ENCODE assay signal across 8 mouse cellular contexts in genomic region chr2:167689501-167690218, GRCm38 (mm10). TPM values are rescaled to one million over a fixed set of nuclear protein-coding genes. Genes with fewer than 3 reads are reported as not detected.
A peak's percentile ranks its signal among the peaks of the same experiment; 100 is the strongest.
DNase-seq lines count a peak whose midpoint lies in the region; ATAC-seq lines count a peak whose summit lies in the region.

Gene Tmem189 (minus strand): TSS chr2:167689822.

- DNase-seq in CD4-positive, CD25-positive, alpha-beta regulatory T cell, adult 2 months (ENCODE audit: low read depth, low spot score), result peak; percentile 85
- peak; percentile 59 for DNase-seq in adrenal gland, postnatal 25 days
- peak; percentile 68 for DNase-seq in kidney, postnatal 14 days
- DNase-seq in liver, embryonic 13.5 days, result peak; percentile 49
- DNase-seq in naive thymus-derived CD4-positive, alpha-beta T cell, adult 2 months (ENCODE audit: low read depth), result peak; percentile 85

- peaks cover 58% of the 10 kb centered on the region for H3K27me3 ChIP-seq in erythroblast, embryonic 14.5 days (ENCODE audit: control insufficient read depth)
- H3K27me3 ChIP-seq in heart, embryonic 12.5 days (replicated peaks), result peaks cover 21% of the 10 kb centered on the region
- peaks cover 48% of the 10 kb centered on the region for H3K27me3 ChIP-seq in liver, embryonic 13.5 days
- 0 out of 2 replicates have a peak, but pooled peaks cover 2% of the 10 kb centered on the region for H3K27me3 ChIP-seq in stomach, embryonic 15.5 days (replicated peaks)

- no peak for ATAC-seq in heart, embryonic 12.5 days (ENCODE audit: insufficient number of reproducible peaks, low FRiP score)
- peak; percentile 2; the same call in 1 of the 2 replicates for ATAC-seq in liver, embryonic 13.5 days (ENCODE audit: low read depth)
- no peak for ATAC-seq in stomach, embryonic 15.5 days (ENCODE audit: insufficient read depth, low FRiP score, low read depth)

- WGBS in heart, embryonic 12.5 days, result under 1% methylated on average over 99 of the region's 99 CpGs
- under 1% methylated on average over 67 of the region's 99 CpGs for WGBS in liver, embryonic 13.5 days (ENCODE audit: insufficient replicate concordance)
- under 1% methylated on average over 92 of the region's 99 CpGs for WGBS in stomach, embryonic 15.5 days

- peak within 1 kb of the TSS; percentile 81 for H3K9ac ChIP-seq in heart, embryonic 12.5 days
- peak within 1 kb of the TSS; percentile 77 for H3K9ac ChIP-seq in liver, embryonic 13.5 days
- H3K9ac ChIP-seq in stomach, embryonic 15.5 days, result peak within 1 kb of the TSS; percentile 50

- H3K4me3 ChIP-seq in erythroblast, embryonic 14.5 days (replicated peaks), result peak within 1 kb of the TSS; percentile 75
- H3K4me3 ChIP-seq in heart, embryonic 12.5 days, result peak within 1 kb of the TSS; percentile 81
- H3K4me3 ChIP-seq in liver, embryonic 13.5 days (replicated peaks), result peak within 1 kb of the TSS; percentile 73
- H3K4me3 ChIP-seq in stomach, embryonic 15.5 days (replicated peaks), result peak within 1 kb of the TSS; percentile 68

- no peaks in the 10 kb centered on the region for H3K9me3 ChIP-seq in erythroblast, embryonic 14.5 days (ENCODE audit: control insufficient read depth, low read length)
- H3K9me3 ChIP-seq in heart, embryonic 12.5 days (replicated peaks), result no peaks in the 10 kb centered on the region
- H3K9me3 ChIP-seq in liver, embryonic 13.5 days (replicated peaks), result no peaks in the 10 kb centered on the region
- H3K9me3 ChIP-seq in stomach, embryonic 15.5 days, result no peaks in the 10 kb centered on the region

- peak within 1 kb of the TSS; percentile 99 for H3K4me2 ChIP-seq in heart, embryonic 12.5 days
- H3K4me2 ChIP-seq in liver, embryonic 13.5 days, result peak within 1 kb of the TSS; percentile 92
- peak within 1 kb of the TSS; percentile 89 for H3K4me2 ChIP-seq in stomach, embryonic 15.5 days

- H3K4me1 ChIP-seq in erythroblast, embryonic 14.5 days (ENCODE audit: control insufficient read depth), result peaks cover 44% of the 10 kb centered on the region
- H3K4me1 ChIP-seq in heart, embryonic 12.5 days (replicated peaks), result peaks cover 31% of the 10 kb centered on the region
- peaks cover 60% of the 10 kb centered on the region for H3K4me1 ChIP-seq in liver, embryonic 13.5 days (replicated peaks)
- H3K4me1 ChIP-seq in stomach, embryonic 15.5 days, result peaks cover 24% of the 10 kb centered on the region

- H3K27ac ChIP-seq in heart, embryonic 12.5 days (ENCODE audit: poor library complexity, severe bottlenecking), result peak within 1 kb of the TSS; percentile 64
- peak within 1 kb of the TSS; percentile 80 for H3K27ac ChIP-seq in liver, embryonic 13.5 days
- peak within 1 kb of the TSS; percentile 85 for H3K27ac ChIP-seq in stomach, embryonic 15.5 days

- H3K36me3 ChIP-seq in erythroblast, embryonic 14.5 days (ENCODE audit: control insufficient read depth), result peaks cover 8% of the 10 kb centered on the region
- no peaks in the 10 kb centered on the region for H3K36me3 ChIP-seq in heart, embryonic 12.5 days
- no peaks in the 10 kb centered on the region for H3K36me3 ChIP-seq in liver, embryonic 13.5 days
- no peaks in the 10 kb centered on the region for H3K36me3 ChIP-seq in stomach, embryonic 15.5 days

RNA-seq across cellular contexts. Expression of gene Tmem189, which starts in this region (rescaled TPM):
- total RNA-seq in adrenal gland, postnatal 25 days (2021), result 37.4 and 40.5 TPM in 2 replicates
- polyA plus RNA-seq in erythroblast, embryonic 14.5 days (2012), result 11.3 and 11.7 TPM in 2 replicates
- 46.6 and 48.3 TPM in 2 replicates for polyA plus RNA-seq in heart, embryonic 12.5 days (2016; fragmentation: Nextera tagmentation; extraction: Ambion mirVana)
- 16.1 and 17.1 TPM in 2 replicates for polyA plus RNA-seq in liver, embryonic 13.5 days (2015; fragmentation: Nextera tagmentation; extraction: Ambion mirVana)
- 40.8 and 43.8 TPM in 2 replicates for polyA plus RNA-seq in stomach, embryonic 15.5 days (2015; fragmentation: Nextera tagmentation; extraction: Ambion mirVana)
